Mouse (Mus musculus) ES-Bruce4 (cell line): ENCODE measurements around the gene Plekhg6.

Experiments
- CTCF ChIP-seq: IDR thresholded peaks from one replicate; pipeline ENCODE4 v1.8.1; 2011; ENCODE audit warnings: low read depth, low read length
- EP300 ChIP-seq: IDR thresholded peaks from 2 replicates; pipeline ENCODE4 v1.6.1; 2011; ENCODE audit warnings: low read depth, low read length; ENCODE audit not compliant: insufficient read depth
- POLR2A ChIP-seq: IDR thresholded peaks from one replicate; pipeline ENCODE4 v1.8.1; 2011; ENCODE audit warnings: low read length; ENCODE audit not compliant: insufficient read depth

- TF ChIP-seq POLR2A: no peak
- TF ChIP-seq CTCF: no peak
- TF ChIP-seq EP300: no peak
Measured at GRCm38 (mm10) chr6:125353221-125353620, 27.4 kb downstream of the Plekhg6 start.
